Mouse (Mus musculus) cerebellum, adult 9-11 months (tissue): Measurements from ENCODE around the gene Ear1.
"Not testable (repeated sequence)": the region's sequence is repeated elsewhere in the genome, so short reads cannot be mapped to it uniquely, and the experiment has no call there.

Experiments used
- DNase-seq: peaks from one replicate; pipeline ENCODE4 v3.0.0; 2022

The Ear1 gene

DNA sequence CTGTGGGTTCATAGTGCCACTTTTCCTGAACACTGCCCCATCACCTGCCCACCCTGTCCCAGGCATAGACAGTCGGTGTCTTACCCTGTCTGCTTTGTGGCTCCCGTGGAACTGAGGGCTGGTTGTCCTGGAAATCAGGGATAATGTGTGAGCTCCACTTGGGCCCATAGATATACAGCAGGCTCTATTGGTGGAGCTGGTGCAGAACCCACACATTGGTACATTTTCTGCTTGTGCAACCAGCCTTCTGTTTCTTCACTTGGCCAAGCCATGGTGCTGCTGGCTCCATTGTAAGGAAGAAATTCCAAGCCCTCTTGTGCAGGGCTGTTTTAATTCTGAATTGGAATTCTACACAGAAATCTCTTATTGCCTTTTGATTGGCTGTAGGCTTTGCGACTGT is at the start of gene Ear1:
Gene Ear1, minus strand, starts transcription at position 101 of the 400 bp plus-strand sequence.
- not testable (repeated sequence) for DNase-seq

GRCm38 (mm10) chr14:43924688-43925403 is 49.5 kb upstream of the Ear1 start, which contains the start of gene Gm8113:
Gene Gm8113 (plus strand): TSS chr14:43925390.
- peak; percentile 5 for DNase-seq

- DNase-seq = not testable (repeated sequence)
Observed at GRCm38 (mm10) chr14:43923459-43923858, 48.1 kb upstream of the Ear1 start, which contains the start of gene Ear10. Gene Ear10 (minus strand): TSS chr14:43923559.

GRCm38 (mm10) chr14:43918214-43918613 is 42.9 kb upstream of the Ear1 start:
- not testable (repeated sequence) for DNase-seq

GRCm38 (mm10) chr14:43898577-43898976 is 23.3 kb upstream of the Ear1 start:
- not testable (repeated sequence) for DNase-seq

GRCm38 (mm10) chr14:43895357-43895756 is 20.0 kb upstream of the Ear1 start:
- DNase-seq = not testable (repeated sequence)

DNA sequence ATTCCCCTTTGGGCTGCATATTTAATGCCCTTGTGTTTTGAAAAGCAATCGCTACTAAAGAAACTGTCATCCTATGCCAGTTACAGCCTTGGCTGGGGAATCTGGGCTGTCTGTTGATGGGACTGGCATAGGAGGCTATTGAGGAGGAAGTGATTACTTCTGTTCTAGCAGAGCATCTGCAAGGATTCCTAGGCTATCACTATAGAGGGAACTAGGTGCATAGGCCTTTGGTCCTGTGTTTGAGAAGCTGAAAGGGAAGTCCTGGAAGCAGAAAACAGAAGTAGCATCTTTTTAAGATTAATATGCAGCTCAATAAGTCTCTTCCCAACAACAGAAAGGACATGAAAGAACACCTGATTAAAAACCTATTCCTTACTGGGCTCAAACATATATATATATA is 16.0 kb upstream of the Ear1 start:
- not testable (repeated sequence) for DNase-seq

GRCm38 (mm10) chr14:43886235-43886634 is 10.9 kb upstream of the Ear1 start:
- DNase-seq = not testable (repeated sequence)

DNA sequence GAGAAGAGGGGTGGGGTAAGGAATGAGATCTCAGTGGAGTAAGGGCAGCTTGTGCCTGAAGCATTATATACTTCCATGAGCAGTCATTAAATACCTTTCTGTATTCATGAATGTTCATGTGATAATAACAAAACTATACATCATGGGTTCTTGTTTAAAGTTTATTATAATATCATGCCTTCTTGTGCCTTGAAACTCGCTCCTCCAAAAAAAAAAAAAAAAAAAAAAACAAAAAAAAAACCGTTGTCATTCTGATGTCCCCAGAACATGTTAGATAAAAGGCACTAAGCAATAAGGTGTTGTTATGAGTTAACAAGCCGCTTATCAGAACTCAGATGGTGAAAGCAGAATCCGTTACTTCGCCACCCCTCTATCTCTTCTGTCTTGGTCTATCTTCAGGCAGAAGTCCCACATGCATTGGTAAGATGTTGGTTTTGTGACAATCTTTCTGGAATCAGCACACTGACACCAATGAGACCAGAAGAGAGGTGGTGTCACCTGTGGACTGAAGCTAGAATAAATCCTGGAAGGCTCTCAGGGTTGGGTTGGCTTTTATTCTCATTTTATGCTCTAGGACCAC is 4.7 kb upstream of the Ear1 start:
- not testable (repeated sequence) for DNase-seq

DNA sequence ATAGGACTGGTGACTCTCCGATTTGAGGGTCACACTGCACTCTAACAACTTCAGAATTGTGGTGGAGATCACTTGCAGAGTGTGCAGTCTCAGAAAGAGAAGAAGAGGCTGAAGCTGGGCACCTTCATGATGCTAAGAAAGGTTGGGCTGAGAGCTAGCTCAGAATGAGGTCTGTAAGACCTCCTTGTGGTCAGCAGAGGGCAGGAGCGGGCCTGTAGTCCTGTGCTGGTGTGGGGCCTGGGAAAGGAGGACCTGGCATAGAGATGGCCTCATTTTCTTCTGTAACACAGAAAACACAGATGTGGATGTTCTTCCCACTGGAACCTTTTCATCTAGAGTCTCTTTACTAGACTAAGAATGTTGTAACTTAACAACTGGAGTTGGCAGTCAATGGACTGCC is 2.5 kb upstream of the Ear1 start:
- not testable (repeated sequence) for DNase-seq

GRCm38 (mm10) chr14:43874862-43875261 is 455 bp downstream of the Ear1 start:
- not testable (repeated sequence) for DNase-seq

GRCm38 (mm10) chr14:43860522-43860921 is 14.8 kb downstream of the Ear1 start:
- DNase-seq = not testable (repeated sequence)

- DNase-seq = not testable (repeated sequence)
Observed at GRCm38 (mm10) chr14:43859465-43859864, 15.9 kb downstream of the Ear1 start.

DNA sequence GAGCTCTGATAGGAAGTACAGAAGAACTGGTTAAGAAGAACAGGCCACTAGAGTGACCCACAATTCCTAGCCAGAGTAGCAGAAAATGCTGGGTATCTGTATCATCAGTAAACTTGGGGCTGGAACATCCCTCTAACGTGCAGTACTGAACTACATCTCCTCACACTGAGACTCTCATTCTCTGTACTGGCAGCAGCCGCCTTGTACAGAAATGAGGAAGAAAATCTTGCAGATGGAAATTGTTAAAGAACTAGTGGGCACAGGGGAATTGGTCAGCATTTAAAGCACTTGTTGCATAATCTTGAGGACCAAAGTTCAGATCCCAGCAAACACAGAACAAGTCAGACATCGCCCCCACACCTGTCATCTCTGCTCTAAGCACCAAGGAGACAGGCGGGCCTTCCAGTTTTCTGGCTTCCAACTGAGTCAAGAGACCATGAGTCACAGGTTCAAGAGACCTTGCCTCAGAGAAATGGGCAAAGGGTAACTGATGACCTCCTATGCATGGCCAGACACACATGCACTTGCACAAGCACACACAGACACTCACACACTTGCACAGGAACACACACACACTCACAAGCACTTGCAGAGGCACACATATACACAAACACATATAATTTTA is 31.3 kb downstream of the Ear1 start:
- not testable (repeated sequence) for DNase-seq

- not testable (repeated sequence) for DNase-seq
Observed at GRCm38 (mm10) chr14:43840976-43841375, 34.3 kb downstream of the Ear1 start.

GRCm38 (mm10) chr14:43835366-43835765 is 40.0 kb downstream of the Ear1 start:
- DNase-seq = not testable (repeated sequence)

DNA sequence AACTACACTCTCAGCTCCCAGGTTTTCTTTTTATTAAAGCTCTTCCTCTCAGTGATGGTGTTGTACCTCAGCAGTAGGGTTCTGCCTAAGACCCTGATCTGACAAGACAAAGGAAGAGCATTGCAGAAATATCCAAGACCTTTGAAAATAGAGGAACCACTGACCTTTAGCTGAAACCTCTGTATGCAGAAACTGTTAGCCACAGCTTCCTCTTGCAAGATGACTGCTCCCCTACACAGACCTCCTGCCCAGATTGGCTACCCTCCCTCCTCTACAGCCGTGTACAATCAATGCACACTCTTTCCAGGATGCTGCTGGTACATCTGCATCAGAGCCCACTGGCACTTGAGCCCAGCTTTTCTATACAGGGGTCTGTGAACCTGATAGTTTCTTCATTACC is 44.9 kb downstream of the Ear1 start:
- not testable (repeated sequence) for DNase-seq

- DNase-seq = not testable (repeated sequence)
Observed at GRCm38 (mm10) chr14:43824176-43824575, 51.1 kb downstream of the Ear1 start.

DNA sequence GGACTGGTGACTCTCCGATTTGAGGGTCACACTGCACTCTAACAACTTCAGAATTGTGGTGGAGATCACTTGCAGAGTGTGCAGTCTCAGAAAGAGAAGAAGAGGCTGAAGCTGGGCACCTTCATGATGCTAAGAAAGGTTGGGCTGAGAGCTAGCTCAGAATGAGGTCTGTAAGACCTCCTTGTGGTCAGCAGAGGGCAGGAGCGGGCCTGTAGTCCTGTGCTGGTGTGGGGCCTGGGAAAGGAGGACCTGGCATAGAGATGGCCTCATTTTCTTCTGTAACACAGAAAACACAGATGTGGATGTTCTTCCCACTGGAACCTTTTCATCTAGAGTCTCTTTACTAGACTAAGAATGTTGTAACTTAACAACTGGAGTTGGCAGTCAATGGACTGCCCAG is 53.4 kb downstream of the Ear1 start:
- DNase-seq = not testable (repeated sequence)

DNA sequence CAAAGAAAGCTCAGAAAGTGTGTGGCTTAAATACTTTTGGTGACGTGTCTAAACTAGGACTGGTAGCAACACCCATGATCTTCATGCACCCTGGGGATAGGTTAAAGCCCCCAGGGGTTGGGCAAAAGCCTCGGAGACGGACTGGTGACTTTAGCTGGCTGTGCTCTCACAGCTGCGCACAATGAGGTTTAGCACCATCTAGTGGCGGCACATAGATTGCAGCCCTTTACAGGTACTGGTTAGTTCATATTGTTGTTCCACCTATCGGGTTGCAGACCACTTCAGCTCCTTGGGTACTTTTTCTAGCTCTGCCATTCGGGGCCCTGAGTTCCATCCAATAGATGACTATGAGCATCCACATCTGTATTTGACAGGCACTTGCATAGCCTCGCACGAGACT is 62.9 kb downstream of the Ear1 start:
- DNase-seq = not testable (repeated sequence)

DNA sequence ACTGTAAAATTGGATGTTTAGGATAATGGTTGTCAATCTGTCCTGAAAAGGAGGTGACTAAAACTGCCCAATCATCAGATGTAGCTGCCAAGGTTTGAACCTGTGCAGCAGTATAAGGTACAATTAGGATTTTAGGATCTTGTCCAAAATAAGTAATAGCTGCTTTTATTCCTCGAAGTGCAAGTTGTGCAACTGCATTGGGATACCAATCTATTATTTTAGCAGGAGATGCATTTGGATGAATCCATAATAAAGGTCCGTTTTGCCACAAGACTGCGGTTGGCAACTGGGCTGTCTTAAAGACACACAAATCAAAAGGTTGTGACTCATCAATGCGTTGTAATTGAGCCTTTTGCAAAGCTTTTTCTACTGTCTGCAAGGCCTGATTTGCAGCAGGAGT is 67.2 kb downstream of the Ear1 start:
- not testable (repeated sequence) for DNase-seq

DNA sequence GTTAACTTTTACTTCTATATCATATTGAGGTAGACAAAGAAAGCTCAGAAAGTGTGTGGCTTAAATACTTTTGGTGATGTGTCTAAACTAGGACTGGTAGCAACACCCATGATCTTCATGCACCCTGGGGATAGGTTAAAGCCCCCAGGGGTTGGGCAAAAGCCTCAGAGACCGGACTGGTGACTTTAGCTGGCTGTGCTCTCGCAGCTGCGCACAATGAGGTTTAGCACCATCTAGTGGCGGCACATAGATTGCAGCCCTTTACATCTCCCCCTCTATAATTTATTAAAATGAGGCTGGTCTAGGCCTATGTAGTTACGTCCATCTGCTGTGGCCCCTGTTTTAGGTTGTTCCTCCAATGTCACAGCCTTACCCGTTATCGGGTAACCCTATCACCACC is 70.9 kb downstream of the Ear1 start:
- not testable (repeated sequence) for DNase-seq

- DNase-seq = not testable (repeated sequence)
Observed at GRCm38 (mm10) chr14:43796905-43797470, 78.3 kb downstream of the Ear1 start.
